Mouse (Mus musculus) thymus, postnatal 4 days (tissue): ENCODE results near the gene F5.
"Not testable (repeated sequence)": the region's sequence is repeated elsewhere in the genome, so short reads cannot be mapped to it uniquely, and the experiment has no call there.

ENCODE experiments used
- DNase-seq: peaks from one replicate; pipeline ENCODE4 v3.0.0; 2021

The F5 gene

DNA sequence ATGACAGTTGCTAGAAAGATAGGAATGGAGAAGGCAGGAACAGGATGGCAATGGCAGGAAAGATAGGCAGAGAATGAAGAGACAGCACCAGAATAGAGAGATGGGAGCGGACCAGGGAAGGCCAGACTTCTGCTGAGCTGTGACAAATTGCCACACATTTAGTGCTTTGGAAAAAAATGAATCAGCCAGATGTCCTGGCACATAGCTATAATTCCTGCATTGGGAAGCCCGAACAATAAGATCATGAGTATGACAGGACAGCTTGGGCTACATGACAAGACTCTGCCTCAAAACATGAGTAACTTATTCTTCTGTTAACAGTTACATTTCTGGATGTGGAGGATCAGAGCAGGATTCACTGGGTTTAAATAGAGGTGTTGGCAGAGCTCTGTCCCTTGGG, 8.1 kb downstream of the F5 start:
- DNase-seq = no peak

- DNase-seq = no peak
Observed at GRCm38 (mm10) chr1:164162745-164163144, 11.1 kb downstream of the F5 start.

DNA sequence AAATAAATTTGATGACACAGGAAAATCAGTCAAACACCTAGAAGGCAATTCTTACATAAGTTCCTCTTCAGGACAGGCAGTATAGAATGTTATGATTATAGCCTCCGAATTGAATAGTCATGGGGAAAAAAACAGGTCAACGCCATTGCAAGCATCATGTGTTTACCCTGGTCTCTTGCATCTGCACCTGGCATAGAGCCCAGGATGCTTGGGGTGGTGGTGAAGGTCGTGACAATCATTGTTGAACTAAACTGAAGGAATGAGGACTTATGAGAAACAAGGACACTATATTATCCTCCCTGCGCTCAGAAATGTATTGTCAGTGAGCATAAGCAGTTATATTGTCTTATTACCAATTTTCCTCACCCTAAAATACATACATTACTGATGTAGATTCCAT, 17.2 kb downstream of the F5 start:
- DNase-seq = no peak

DNA sequence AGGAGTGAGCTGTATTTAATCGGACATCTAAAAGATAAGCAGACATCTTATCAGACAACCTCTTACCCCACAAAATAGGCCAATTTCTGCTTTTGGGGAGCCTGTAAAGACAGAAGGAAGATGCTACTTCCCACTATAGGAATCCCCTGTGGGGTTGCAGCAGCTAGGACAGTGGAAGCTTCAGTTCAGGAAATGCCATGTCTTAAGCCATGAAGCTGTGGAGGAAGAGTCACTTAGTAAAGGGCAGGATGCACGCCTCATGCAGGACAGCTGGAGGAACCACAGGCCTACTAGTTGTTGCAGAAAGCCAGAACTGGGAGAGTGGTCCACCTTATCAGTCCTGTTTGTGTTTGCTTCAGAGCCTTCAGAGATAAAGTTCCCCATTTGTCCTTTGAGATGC, 18.8 kb downstream of the F5 start:
- DNase-seq = no peak

GRCm38 (mm10) chr1:164173145-164173544, 21.5 kb downstream of the F5 start:
- no peak for DNase-seq

GRCm38 (mm10) chr1:164176856-164177255, 25.2 kb downstream of the F5 start:
- DNase-seq = no peak

GRCm38 (mm10) chr1:164178429-164178828, 26.8 kb downstream of the F5 start:
- no peak for DNase-seq

DNA sequence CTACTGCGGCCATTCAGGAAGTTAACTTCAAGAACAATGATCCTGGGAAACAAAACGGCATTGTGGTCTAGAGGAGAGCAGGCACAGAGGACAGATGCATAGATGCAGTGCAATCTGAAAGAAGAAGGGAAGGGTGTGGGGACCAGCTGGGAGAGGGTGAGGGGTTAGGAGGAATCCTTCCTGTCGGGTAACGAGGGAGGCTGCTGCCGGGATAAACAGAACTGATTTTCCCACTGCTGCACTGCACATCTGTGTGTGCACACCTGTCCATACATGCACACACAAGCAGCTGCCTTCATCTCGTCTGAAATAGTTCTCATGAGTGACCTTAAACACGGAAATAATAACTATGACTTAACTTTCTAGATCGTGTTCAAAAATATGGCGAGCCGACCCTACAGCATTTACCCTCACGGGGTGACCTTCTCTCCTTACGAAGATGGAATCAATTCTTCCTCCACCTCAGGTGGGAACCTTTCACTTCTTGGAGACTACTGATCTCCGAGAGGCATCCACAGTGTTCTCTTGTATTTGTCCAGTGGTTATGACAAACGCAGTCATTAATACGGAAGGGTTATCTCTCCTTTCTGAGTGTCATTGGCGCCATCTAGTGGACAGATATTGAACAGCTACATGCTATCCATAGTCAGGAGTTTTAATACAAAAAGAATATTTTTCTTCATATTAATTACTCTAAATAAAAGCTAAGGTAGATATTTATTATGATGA, 32.7 kb downstream of the F5 start:
- peak; percentile 76 for DNase-seq

DNA sequence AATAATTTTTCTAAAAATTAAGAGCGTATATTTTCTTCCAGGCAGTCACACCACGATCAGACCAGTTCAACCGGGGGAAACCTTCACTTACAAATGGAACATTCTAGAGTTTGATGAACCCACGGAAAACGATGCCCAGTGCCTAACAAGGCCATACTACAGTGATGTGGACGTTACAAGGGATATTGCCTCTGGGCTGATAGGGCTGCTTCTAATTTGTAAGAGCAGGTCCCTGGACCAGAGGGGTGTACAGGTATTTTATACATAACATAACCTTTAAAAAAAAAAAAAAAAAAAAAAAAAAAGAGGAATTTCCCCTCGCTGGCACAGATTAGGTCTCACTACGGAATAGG, 33.2 kb downstream of the F5 start:
- no peak for DNase-seq

DNA sequence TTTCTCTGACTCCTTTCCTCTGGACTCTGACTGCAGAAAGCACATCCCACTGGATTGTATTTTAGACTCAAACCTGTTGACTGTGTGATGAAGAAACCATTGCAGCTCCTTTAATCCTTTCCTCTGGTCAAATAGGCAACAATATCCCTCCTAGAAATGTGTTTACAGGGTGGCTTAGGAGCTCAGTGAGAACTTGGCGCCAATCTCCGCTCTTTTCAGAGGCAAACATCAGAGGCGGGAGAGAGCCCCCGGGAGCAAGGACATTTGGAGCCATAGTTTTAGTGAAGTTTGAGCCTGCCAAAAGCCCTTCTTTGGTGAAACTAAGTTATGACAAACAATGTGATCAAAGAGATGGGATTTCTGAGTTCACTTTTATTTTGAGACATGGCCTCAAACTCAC, 33.7 kb downstream of the F5 start:
- DNase-seq = no peak

DNA sequence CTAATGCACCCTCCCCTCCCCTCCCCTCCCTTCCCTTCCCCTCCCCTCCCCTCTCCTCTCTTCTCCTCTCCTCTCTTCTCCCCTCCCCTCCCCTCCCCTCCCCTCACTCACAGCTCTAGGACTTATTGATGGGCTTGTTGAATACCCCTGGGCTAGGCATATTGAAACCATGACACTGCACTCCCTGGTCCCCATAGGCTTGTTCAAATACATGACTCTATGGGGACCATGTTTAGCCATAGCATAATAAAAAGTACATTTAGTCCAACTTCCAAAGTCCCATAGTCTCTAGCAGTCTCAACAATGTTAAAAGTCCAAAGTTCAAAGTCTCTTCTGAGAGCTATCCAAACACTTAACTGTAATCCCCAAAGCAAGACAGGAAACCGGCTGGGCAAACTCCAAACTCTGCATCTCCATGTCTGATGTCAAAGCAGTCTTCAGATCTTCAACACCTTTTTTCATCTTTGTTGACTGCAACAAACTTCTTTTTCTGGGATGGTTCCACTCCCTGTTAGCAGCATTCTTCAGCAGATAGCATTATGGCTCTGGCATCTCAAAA, 35.4 kb downstream of the F5 start:
- DNase-seq = no peak

GRCm38 (mm10) chr1:164199551-164199950, 47.9 kb downstream of the F5 start:
- no peak for DNase-seq

GRCm38 (mm10) chr1:164208437-164208836, 56.8 kb downstream of the F5 start:
- DNase-seq = no peak

- DNase-seq = no peak
Observed at GRCm38 (mm10) chr1:164210899-164211298, 59.3 kb downstream of the F5 start.

- no peak for DNase-seq
Observed at GRCm38 (mm10) chr1:164212686-164213085, 61.0 kb downstream of the F5 start.

DNA sequence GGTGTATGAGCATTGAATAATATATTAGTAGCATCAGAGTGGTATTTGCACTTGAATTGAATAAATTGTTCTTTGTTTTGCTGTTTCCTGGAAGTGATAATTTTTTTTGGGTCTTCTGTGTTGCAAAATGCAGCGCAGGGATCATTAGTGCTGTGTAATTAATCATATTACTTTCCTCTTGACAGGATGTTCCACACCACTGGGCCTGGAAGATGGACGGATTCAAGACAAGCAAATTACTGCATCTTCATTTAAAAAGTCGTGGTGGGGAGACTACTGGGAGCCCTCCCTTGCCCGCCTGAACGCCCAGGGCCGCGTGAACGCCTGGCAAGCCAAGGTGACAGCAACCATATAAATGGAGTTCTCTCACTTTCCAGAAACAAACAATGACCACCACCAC, 62.6 kb downstream of the F5 start:
- DNase-seq = no peak

DNA sequence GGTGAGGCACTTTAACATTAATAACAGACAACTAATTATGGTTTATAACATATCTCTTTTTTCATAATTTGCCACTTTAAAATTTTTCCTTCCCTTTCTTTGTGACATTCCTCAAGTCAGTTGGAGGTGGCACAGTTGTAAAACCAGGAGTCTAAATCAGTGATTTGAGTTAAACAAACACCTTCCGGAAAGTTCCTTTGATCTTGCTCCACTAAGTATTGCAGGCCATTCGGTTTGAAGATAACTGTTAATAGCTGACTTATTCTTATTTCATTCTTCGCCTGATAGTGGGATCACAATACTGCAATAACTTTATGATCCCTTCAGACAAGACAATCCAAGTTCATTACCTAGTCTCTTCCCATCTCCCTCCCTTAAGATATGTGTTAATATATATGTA, 63.5 kb downstream of the F5 start:
- no peak for DNase-seq

DNA sequence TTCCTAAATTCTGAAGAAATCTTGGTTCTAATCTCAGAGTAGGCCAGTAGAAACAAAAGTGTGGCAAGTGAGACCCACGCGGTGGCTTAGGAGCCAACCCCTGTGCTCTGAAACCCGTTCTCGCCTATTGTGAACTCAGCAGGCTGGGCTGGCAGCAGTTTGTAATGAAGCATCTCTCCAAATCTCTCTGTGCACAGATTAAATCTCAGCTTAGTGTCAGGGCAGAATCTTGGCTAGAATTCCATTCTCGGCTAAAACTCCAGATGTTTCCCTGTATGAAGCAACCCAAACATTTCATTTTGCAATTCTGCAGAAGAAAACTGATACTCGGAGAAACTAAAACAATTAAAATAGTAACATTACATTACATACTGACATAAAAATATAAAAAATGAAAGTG, 63.9 kb downstream of the F5 start:
- no peak for DNase-seq

- peak; percentile 21 for DNase-seq
Observed at GRCm38 (mm10) chr1:164217791-164218685, 66.4 kb downstream of the F5 start.

- no peak for DNase-seq
Observed at GRCm38 (mm10) chr1:164220261-164220660, 68.6 kb downstream of the F5 start.

GRCm38 (mm10) chr1:164223089-164223488, 71.5 kb downstream of the F5 start:
- no peak for DNase-seq

DNA sequence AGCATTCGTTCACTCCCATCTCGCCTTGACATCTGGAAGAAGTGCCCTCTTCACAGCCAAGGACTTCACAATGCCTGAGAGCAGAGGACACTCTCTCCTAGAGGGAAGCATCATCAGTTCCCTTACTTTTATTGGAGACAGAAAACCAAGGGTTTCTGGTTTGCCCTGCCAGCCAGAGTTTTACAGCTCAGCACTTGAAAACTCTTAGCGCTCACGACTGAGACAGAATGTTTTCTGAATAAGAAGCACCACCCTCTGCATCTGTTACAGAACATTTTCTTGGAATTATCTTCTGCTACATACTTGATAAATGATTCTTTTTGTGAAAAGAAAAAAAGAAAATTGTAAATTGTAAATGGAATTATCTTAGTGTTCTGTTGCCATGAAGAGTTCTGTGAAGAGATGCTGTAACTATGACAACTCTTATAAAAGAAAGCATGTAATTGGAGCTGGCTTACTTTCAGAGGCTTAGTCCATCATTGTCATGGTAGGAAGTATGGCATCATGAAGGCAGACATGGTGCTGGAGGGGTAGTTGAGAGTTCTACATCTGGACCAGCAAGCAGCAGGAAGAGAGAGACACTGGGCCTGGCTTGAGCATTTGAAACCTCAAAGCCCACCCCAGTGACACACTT, 80.4 kb downstream of the F5 start:
- DNase-seq = not testable (repeated sequence)

DNA sequence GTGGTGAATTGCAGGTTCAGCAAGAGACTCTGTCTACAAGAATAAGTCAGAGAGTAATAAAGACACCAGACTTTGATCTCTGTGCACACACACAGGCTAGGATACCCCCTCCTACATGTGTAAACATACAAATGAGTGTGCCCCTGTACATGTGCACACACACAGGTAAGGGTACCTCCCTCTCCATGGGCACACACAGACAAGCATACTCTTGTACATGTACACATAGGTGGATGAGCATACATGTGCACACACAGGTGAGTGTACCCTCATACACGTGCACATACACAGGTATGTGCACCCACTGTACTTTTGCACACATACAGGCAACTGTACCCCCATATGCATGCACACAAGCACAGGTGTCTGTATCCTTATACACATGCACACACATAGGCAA, 81.8 kb downstream of the F5 start:
- DNase-seq = no peak

DNA sequence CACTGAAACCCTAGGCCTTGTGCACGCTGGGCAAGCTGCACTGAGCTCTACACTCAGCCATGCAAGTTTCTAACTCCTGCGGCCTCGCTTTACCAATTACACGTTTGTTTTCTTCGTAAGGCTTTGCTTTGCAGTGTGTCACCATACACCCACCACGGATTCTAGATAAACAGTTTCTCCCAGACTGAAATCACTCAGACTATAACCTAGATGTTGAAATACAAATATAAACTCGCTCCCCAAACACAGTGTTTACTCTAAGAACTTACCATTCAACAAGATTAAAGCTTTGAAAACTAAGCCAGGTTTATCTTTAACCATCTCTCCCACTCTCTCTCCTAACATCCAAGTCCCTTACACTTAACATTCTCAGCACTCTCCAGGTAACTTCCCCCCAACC, 83.4 kb downstream of the F5 start:
- DNase-seq = no peak
